Mouse (Mus musculus) gastrocnemius, adult 8-10 months (tissue): Measurements from ENCODE around the gene Cdk5. TPM values are rescaled to one million over a fixed set of nuclear protein-coding genes. Genes with fewer than 3 reads are reported as not detected.

Experiments
- DNase-seq, 2 experiments: peaks; one replicate each; pipeline ENCODE4 v3.0.0; 2022; ENCODE audit warnings: low spot score in 2 of 2
- total RNA-seq, 4 experiments: library from RNA; stranded (reverse); gene quantifications; 2 replicates each; pipeline ENCODE4 v1.2.4; 2022

The Cdk5 gene
- total RNA-seq, 4 experiments from 2014 or later: 9.3 to 12.6 (median 10.7) TPM

DNA sequence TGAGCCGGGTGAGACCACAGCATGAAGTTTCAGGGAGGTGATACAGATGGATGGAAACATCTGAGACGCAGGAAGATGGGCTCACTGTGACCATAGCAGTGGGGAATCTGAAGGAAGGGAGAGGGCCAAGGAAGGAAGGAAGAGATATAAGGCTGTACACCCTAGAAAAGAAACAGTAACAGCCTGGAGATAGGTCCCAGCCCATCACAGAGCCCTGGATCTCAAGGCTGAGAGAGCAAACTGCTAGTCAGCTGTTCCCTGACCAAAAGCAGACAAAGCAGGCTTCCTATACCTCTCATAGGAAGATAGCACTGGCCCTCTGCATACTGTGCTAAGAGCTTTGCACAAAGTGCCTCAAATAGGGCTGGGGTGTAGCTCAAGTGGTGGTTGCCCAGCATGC lies 44.6 kb downstream of the Cdk5 start:
- DNase-seq: no peak

DNA sequence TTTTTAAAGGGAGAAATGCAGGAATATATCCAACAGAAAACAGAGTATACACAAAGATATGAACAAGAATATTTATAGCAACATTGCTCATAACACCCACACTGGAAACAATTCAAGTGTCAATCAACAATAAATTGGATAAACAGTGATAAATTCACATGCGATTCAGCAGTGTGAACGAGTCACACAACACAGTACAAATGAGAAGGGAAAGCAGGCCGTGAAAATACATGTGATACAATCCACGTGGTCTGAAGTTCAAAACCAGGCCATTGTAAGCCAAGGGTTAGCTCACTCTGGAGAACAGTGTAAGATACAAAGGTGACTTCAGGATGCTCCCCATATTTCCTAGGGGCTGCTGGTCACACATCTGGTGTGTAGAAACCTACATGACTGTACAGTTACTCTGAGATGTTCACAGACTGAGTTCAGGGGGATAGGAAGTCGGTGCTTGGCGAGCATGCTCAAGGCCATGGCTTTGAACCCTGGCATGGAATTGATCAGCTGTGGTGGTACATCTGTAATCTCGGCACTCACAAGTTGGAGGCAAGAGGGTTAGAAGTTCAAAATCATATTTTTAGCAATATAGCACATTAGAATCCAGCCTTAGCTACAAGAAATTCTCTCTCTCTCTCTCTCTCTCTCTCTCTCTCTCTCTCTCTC lies 48.5 kb downstream of the Cdk5 start:
- no peak for DNase-seq

DNA sequence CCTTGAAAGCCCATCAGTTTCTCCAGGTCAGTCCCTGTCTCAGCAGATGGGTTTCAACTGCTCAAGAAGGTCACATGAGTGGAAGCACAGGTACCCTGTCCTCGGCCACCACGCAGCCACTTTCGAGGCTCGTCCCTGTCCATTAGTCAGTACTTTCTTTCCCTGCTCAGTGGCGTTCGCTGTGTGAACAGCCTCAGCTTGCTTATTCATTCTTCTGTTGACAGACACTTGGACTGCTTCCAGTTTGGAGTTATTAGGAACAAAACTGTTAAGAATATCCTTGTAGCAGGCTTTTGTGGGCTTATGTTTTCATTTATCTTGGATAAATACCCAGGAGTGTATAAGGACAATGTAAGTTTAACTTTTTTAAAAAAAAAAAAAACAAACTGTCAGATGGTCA lies 49.1 kb downstream of the Cdk5 start:
- no peak for DNase-seq

DNA sequence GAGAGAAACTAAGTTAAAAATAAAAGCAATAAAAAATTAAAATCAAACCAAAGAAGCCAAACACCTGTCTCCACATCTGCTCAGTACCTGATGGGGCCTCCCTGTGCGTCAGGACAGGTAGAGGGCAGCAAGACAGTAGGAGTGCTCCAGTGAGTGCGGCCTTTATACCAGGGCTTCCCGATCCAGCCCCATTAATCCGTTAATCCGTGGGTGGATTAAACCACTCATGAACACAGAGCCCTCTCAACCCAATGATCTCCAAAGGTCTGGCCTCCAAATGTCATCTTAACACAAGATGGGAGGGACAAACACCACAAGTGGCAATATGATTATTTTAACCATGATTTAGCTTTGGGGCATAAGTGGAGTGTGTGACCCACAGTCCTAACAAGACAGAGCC lies 49.5 kb downstream of the Cdk5 start:
- no peak for DNase-seq

DNA sequence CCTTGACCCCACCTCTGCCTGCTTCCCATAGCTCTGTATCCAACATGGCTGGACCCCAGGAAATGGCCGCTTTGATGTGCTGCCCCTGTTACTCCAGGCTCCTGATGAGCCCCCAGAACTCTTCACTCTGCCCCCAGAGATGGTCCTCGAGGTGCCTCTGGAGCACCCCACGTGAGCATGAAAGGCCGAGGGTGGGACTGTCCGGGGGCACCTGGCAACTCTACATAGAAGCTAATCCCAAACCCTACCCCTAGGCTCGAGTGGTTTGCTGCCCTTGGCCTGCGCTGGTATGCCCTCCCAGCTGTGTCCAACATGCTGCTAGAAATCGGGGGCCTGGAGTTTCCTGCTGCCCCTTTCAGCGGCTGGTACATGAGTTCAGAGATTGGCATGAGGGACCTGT lies 53.6 kb downstream of the Cdk5 start:
- DNase-seq: no peak

Other genes with a start within 250 kb of the Cdk5 start
- gene Kcnh2, start 71.9 kb downstream of the Cdk5 start, total RNA-seq: 1 to 10 TPM in 2 of 4 experiments, under 1 TPM in 2; 0.54 to 1.8 (median 1.2) TPM
- 1 to 10 TPM; 3.2 to 5.8 (median 4.0) TPM for gene Nos3, start 58.7 kb downstream of the Cdk5 start, total RNA-seq
- under 1 TPM in 1 of 4 experiments, not detected in 3; 0.22 TPM for gene Atg9b, start 31.4 kb downstream of the Cdk5 start, total RNA-seq
- 10 to 100 TPM; 34.7 to 40.0 (median 38.8) TPM for gene Abcb8, start 29.9 kb downstream of the Cdk5 start, total RNA-seq
- gene Asic3, start 10.1 kb downstream of the Cdk5 start, total RNA-seq: under 1 TPM in 1 of 4 experiments, not detected in 3; 0.34 TPM
- gene Slc4a2, start 307 bp upstream of the Cdk5 start, total RNA-seq: 10 to 100 TPM; 10.7 to 14.5 (median 12.6) TPM
- gene Fastk, start 21.8 kb upstream of the Cdk5 start, total RNA-seq: 100 to 1,000 TPM; 188 to 243 (median 221) TPM
- 10 to 100 TPM; 18.4 to 19.9 (median 19.3) TPM for gene Tmub1, start 24.3 kb upstream of the Cdk5 start, total RNA-seq
- gene Agap3, start 28.6 kb upstream of the Cdk5 start, total RNA-seq: 10 to 100 TPM; 79.7 to 89.0 (median 83.6) TPM
- not detected for gene Gbx1, start 103.7 kb upstream of the Cdk5 start, total RNA-seq
- gene Asb10, start 117.4 kb upstream of the Cdk5 start, total RNA-seq: 100 to 1,000 TPM; 101 to 130 (median 119) TPM
- gene 4931409K22Rik, start 133.3 kb upstream of the Cdk5 start, total RNA-seq: not detected
- gene Abcf2, start 153.9 kb upstream of the Cdk5 start, total RNA-seq: 100 to 1,000 TPM; 114 to 132 (median 122) TPM
- gene Chpf2, start 163.2 kb upstream of the Cdk5 start, total RNA-seq: 10 to 100 TPM in 3 of 4 experiments, 1 to 10 TPM in 1; 8.5 to 14.5 (median 12.4) TPM
- 100 to 1,000 TPM; 207 to 267 (median 221) TPM for gene Smarcd3, start 200.9 kb upstream of the Cdk5 start, total RNA-seq